Mouse (Mus musculus): Measurements from ENCODE around the gene Tfap2a.

Tfap2a gene

GRCm38 (mm10) chr13:40711661-40712525 is 26.3 kb downstream of the Tfap2a start:
- DNase-seq, result no peak

GRCm38 (mm10) chr13:40710062-40710342 is 28.2 kb downstream of the Tfap2a start:
- DNase-seq, result no peak

GRCm38 (mm10) chr13:40709321-40710061 is 28.7 kb downstream of the Tfap2a start:
- DNase-seq, result no peak

- no peak for DNase-seq
These were observed 29.3 kb downstream of the Tfap2a start for GRCm38 (mm10) chr13:40708913-40709312.

GRCm38 (mm10) chr13:40708271-40708670 is 29.9 kb downstream of the Tfap2a start:
- no peak for DNase-seq

GRCm38 (mm10) chr13:40707646-40708045 is 30.5 kb downstream of the Tfap2a start:
- no peak for DNase-seq

- no peak for DNase-seq
These were observed 31.6 kb downstream of the Tfap2a start for GRCm38 (mm10) chr13:40706612-40707011.

GRCm38 (mm10) chr13:40705821-40706425 is 32.3 kb downstream of the Tfap2a start:
- no peak for DNase-seq

- DNase-seq, result no peak
These were observed 33.2 kb downstream of the Tfap2a start for GRCm38 (mm10) chr13:40704864-40705455.

- no peak for DNase-seq
These were observed 34.1 kb downstream of the Tfap2a start for GRCm38 (mm10) chr13:40703982-40704501.

GRCm38 (mm10) chr13:40703123-40703797 is 34.9 kb downstream of the Tfap2a start:
- DNase-seq, result no peak

GRCm38 (mm10) chr13:40702361-40703122 is 35.6 kb downstream of the Tfap2a start:
- DNase-seq, result no peak

GRCm38 (mm10) chr13:40701691-40702090 is 36.5 kb downstream of the Tfap2a start:
- DNase-seq, result no peak

GRCm38 (mm10) chr13:40685790-40686189 is 52.4 kb downstream of the Tfap2a start:
- no peak for DNase-seq

GRCm38 (mm10) chr13:40676730-40677129 is 61.4 kb downstream of the Tfap2a start:
- no peak for DNase-seq
